Mouse (Mus musculus): Measurements from ENCODE around the gene Nup188.

The Nup188 gene

DNA sequence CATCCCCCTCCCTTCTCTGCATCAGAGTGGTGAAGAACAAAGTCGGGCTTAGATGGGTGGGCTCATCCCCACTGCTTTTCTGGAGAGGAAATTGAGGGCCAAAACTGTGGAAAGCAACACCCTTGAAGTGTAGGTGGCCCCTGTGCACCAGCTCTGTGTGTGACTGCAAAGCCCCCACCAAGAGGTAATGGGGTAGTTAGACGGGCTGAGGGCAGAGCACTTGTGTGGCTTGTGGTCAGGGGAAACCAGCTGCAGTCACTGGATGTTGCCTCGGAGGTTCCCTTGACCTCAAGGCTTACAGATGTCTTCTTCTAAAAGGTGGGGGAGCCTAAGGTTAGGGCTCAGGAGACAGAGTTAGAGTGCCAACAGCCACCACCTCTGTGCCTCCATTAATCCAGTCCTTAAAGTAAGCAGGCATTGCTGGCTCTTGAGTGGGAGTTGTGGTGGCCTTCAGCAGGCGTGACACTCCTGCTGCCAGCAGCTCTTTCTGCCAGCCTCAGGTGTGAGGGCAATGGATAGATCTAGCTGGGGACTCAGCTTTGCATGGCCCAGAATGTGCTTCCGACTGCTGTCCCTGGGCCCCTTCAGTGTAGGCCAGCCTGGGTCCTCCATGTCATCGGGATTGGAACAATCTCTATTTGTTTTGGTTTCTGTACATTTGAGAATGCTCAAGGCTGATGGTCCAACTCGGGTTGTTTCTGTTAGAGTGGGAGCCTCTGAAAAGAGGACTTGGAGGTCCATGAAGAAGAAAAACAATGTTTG is 28.3 kb upstream of the Nup188 start:
- DNase-seq: peak in 1 of 2 experiments; percentile 9

DNA sequence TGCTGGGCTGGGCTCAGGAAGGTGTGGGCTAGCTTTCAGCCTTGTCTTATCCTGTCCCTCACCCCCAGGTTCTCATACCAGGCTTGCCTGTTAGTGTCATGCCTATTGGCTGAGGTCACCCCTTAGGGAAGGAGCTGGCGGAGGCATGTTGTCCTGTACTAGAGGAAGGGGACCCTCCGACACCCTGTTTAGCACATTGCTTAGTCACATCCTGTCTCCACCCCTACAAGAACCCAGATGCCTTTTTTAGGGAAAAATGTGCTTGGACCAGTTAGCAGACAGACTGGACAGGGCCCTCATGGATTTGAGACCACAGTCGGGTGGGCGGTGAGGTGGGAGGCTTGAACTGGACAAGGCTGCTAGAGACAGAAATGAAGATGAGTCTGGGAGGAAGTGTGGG is 27.6 kb upstream of the Nup188 start:
- peak in 1 of 2 experiments; percentile 9 for DNase-seq

DNA sequence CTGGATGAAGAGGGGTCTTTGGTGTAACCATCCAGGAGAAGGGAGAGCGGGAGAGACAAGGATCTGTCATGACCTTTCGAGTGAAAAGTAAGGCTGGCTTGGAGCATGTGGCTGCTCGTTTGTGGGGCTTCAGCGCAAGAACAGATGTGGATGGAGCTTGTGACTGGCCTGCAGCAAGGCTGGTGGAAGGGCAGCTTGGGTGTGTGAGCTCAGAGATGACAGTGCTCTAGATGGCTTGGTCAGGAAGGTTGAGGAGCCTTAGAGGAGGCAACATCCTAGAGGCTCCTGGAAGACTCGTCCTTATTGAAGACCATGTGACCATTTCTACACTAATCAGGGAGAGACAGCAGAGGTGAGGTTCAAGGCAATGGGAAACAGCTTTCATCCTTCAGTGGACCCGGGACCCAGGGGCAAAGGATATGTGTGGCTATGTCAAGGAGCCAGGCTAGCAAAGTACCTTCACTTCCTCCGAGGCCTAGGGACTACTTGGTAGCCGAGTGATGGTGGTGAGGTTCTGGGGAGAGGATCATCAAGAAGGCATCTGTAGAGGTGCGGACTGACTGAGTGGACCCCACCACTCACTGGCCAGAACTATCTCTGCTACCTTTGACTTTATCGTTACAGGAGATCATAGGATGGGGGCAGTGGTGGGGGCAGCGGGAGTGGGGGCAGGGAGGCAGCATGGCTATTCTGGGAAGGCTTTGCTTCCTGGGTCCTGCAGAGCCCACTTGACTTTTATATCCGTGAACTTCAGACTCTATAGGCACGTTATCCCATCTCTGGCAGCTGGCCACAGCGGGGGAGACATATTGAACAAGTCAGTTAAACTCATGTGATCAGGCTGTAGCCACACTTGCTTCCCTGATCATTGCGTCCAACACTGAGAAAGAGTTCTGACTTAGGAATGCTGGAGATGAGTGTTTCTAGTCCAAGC is 26.8 kb upstream of the Nup188 start:
- peak in 1 of 2 experiments; percentile 3 for DNase-seq

DNA sequence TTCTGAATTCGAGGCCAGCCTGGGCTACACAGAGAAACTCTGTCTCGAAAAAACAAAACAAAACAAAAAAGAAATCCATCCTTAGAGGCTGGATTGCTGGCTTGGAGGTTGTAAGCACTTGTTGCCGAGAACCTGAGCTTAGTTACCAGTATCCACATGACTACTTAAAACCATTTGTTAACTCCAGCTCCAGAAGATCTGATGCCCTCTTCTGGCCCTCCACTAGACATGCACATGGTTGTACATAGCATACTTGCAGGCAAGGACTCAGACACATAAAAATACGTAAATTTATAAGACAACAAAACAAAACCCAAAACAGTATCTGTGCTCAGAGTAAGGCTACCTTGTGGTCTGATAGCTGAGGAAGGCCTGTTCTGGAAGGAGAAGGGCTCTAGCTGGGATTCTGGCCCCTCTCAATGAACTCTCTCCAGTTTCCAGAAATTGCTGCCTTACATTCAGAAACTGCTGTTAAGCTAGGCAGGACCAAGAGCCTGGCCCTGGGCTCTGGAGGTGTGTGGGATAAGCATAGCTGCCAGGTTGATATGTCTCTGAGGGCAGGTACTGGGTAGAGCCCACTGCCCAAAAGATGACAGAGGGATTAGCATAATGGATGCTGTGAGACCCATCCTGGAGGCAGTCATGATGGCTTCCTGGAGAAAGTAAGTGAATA is 25.0 kb upstream of the Nup188 start:
- DNase-seq: no peak

DNA sequence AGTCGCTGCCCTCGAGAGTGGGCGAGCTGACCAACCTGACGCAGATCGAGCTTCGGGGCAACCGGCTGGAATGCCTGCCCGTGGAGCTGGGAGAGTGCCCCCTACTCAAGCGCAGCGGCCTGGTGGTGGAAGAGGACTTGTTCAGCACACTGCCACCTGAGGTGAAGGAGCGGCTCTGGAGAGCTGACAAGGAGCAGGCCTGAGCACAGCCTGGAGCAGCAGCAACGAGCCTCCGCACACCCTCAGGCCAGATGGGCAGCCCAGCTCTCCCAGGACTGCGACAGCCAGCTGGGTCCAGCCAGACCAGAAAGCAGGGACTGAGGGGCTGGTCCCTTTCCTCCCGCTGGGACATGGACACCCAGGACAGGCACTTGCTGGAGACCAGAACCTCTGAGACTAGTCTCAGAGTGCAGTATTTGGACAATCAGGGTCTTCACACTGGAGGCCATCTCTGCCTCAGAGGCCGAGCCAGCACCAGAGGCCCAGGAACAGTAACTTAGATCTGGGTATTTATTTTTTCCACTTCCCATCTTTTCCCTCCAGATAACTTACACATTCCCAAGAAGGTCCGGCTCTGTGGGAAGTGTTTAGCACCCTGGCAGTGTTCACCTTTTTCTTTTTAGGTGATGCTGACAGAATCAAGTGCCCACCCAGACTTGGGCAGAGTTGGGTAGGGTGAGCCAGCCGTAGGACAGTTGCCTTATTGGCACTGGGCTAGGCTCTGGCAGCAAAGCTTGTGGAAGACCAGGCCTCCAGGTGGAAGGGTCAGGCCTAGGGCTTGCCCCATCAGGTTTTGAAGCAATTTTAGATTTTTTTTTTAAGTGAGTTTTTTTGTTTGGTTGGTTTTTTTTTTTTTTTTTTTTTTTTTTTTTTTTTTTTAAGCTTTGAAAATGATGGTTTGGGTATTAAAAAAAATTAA is 24.0 kb upstream of the Nup188 start:
- peak in 1 of 2 experiments; percentile 3 for DNase-seq

DNA sequence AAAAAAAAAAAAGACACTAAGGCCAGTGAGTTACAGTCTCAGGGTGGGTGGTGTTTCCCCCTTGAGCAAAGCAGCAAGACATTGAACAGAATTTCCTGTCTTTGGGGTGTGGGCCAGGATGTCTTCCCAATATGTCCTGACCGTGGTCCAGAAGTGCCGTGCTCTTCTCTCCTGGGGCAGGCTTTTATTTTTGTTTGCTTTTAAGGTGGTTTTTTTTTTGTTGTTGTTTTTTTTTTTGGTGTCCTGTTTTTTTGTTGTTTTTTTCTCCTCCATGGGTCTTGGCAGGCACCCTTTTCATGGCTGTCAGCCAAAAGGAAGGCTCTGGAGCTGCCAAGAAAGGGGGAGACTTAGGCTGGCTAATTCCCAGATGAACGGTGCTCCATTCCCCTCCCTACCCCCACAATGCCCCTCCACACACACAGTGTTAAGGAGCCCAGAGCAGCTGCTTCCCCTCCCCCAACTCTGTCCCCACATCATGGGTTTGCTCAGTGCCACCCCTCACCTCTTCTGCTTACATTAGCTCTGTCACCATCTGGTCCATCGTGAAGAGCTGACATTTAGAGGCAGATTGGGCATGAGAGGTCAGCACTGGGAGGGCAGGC is 23.3 kb upstream of the Nup188 start:
- DNase-seq: peak in 1 of 2 experiments; percentile 3

DNA sequence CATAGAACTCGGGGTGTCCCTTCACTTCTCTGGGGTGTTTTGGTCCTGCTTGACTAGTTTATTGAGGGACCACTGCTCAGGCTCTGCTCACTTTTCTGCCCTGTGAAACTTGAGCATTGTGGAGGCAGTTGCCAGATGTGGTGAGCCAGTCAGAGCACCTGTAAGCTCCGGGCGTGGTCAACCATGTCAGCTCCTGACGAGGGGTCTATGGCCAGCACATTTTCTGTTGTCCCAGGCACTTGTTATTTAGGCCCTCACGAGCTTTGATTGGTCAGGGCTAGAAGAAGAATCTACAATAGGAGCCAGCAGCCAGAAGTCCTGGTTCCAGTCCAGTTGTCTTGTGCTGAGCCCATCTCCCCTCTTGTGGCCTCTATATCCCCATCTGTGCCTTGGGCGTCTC is 22.4 kb upstream of the Nup188 start:
- DNase-seq: no peak

DNA sequence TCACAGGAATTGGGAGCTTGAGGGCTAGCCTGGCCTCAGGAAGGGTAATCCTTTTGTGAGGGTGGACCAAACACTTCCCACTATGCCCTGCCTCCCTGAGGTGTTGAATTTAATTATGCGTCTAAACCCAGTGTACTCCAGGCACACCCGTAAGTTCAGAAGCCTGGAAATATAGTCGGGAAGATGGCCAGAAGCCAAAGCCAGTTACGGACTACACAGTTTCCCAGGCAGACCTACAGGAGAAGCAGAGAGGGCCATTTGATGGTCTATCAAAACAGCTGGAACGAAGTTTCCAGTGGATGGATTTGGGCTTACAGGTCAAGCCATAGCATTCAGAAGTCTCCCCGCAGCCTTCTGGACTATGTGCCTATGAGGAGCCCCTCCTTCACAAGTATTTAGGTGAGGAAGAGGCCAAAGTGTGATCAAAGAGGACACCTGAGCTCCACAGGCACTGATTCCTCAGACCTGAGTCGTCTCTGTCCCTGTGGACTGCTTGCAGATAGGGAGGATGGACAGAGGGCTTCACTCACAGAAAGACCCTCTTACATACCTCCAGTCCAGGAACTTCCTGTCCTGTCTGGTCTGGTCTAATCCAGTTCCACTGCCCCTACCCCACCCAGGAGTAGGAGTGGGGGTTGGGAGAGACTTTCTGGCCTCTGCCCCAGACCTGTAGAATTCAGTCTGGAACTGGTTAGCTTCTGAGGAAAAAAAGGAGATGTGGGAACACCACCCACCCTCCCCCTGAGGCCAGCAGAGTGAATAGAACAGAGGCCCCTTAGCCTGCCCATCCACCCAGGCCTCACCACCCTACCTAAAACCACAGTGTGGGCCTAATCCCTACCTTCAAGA is 21.3 kb upstream of the Nup188 start:
- DNase-seq: no peak

DNA sequence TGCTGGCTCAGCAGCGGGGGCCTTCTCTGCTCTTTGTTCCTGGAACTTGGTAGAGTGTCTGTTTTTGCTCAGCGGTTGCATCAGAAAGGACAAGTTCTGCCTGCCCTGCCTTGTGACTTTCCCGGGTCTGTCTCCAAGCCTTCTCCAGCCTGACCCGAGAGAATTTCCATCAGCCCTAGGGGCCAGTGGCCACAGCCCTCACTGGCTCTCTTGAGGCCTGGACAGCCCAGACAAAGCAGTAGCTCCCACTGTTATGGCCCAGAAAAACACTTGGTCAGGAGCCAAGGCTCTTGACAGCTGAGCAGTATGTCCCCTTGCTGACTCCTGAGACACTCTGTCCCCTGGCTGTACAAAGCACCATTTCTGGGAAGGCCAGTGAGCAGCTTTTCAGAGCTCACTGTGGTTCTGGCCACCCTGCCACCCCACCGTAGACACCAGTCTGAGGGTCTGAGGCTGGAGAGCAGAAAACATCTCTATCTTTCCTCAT is 20.4 kb upstream of the Nup188 start, which contains the start of gene Phyhd1:
Phyhd1 (plus strand) TSS at position 437 of the 487 bp plus-strand sequence.
- DNase-seq: no peak

DNA sequence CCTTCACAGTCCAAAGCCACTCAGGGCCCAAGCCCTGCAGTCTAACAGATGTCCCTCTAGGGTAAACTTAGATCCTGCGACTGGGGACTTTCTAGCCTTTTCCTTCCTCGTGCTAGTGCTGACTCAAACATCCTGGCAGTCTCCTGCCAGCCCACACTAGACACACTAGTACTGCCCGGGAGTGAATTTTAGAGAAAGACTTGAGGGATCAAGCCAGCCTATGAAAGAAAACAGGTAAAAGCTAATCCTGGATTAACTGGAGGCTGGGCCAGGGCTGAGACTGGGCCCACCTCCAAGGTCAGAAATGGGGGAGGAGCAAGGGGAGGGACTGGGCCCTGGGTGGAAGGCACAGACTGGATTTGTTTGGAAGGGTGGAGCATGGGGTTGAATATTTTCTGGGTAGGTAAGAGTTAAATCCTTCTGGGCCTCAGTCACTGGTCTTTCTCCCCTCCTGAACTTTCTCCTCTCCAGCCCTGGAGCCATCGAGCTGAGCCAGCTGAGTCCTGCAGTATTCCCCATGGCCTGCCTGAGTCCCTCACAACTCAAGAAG is 19.7 kb upstream of the Nup188 start:
- no peak for DNase-seq

DNA sequence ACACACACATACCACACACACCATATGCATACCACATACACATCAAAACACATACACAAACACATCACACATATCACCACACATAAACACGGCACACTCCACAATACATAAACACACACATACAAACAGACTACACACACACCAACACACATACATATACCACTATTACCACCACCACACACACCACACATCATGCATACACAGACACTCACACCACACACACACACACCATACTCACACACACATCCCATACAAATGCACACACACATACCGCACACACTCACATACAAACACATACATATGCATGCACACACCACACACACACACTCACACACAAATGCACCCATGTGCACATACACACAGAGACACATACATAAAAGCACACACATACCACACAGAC is 18.7 kb upstream of the Nup188 start:
- DNase-seq: no peak

DNA sequence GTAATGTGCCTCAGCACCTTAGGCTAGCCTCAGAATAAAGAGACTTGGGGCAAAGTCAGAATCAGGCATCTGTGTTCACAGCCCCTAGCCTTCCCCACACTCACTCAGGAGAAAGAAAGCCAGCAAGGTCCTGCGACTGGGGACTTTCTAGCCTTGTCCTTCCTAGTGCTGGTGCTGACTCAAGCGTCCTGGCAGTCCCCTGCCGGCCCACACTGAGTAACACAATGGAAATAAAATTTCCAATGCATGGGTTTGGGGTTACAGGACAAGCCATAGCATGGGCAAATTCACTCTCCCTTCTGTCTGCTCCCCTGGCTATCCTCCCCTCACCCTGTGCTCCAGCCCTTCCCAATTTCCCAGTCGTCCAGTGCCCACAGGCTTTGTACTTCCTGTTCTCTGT is 17.8 kb upstream of the Nup188 start:
- DNase-seq: no peak

DNA sequence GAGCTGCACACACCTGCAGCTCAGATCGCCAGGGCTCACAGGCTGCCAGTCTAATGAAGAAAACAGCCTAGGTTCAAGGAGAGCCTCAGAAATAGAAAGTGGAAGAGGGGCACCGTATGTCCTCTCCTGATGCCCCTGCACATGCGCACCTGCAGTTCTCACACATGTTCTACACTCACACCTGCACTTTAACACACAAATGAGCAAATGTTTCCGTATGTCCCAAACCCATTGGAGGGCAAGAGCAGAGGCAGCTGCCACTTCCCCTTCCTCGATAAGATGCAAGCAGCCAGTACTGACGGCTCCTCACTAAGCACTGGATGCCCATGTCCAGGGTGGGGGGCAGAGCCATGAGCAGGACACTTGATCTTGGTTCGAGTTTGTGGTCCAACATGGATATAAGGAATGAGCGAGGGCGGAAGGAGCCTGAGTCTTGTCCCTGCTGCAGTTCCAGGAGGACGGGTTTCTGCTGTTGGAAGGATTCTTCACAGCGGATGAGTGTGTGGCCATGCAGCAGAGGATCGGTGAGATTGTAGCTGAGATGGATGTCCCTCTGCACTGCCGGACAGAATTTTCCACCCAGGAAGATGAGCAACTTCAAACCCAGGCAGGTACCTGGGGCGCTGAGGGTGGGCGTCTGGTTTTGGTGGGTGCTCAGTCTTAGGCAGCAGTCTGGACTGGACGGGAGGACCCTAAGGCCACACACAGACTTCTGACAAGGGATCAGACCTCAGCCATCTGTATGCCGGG is 16.8 kb upstream of the Nup188 start:
- DNase-seq: no peak

DNA sequence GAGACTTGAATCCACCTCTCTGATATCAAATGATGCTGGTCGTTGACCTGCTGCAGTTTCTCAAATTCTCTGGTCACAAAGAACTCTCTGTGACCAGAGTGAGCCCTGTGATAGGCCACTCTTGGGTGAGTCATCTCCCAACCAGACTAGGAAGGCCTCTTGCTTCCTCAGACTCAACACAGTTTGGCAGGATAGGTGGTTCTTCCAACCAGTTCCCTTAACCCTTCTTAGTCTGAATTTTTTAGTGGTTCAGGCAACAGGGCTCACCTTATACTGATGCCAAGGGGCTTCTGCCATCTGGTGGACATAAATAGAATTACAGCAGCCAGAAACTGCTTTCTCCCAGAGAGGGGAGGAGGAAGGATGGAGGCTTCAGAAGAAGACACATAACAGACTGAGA is 16.1 kb upstream of the Nup188 start:
- no peak for DNase-seq

DNA sequence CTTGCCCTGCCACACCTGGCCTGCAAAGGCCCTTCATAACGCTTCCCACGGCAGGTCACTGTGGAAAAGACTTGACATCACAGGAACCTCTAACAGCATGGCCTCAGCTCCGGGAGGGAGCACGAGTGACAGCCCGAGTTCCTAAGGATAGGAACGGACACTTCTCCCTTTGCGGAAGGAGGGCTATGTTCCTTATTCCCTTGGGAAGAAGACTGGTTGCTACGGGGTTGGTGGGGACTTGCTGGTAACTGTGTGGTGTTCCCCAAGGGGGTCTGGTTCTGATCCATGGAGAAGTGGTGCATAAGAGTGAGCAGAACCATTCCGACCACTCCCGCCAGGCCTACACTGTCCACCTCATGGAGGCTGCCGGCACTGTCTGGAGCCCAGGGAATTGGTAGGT is 5.5 kb upstream of the Nup188 start, which contains the start of gene Gm28038:
Gm28038 (plus strand) TSS at position 301 of the 400 bp plus-strand sequence.
- no peak for DNase-seq

DNA sequence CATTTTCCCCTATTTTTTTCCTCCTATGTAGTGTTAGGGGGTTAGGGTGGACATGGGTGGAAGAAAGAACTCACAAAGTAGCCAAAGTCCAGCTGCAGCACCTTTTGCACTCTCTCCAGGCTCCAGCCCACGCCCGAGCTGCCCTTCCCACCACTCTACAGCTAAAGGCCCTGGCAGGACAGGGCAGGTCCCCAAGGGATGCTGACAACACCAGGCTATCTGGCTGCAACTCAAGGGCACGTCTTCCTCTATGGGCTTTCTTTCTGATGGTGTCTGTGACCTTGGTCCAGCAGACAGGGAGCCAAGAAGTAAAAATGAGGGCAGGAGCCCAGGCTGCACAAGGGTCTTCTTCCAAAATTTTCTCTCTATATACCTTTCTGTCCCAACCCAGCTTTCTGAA is 4.5 kb upstream of the Nup188 start:
- no peak for DNase-seq

DNA sequence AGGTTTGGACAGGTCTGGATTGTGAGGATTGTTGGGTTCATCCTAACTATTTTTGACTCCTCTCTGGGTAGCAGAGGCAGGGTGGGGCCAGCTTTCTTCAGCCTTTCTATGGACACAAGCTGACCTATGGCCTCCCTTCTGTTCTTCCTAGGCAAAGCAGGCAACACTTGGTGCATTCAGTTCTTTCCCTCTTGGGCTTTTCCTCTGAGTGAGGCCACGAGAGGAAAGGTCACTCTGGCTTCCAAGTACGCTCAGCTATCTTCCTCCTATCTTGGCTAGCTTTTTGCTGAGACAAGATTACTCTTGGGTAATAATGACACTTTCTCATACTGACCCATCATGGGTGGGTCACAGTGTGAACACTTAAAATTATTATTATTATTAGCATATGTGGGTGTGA is 3.0 kb upstream of the Nup188 start:
- DNase-seq: no peak

DNA sequence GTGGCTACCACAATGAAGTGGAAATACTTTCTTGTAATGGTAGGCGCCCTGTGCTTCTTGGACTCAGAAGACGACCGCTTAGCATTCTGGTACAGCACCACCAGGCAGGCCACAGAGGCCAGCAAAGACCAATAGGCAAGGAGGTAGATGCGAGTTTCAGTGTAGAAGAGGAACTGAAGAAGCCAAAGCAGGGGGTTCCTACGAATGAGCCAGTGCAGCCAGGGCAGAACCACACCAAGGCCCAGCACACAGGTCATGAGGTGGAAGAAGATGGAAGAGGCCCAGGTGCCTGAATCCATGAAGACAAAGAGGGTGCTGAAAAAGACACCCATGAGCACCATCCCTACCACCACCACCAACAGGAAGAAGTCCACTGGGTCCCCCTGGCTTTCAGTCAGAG is 1.2 kb upstream of the Nup188 start:
- DNase-seq: no peak

DNA sequence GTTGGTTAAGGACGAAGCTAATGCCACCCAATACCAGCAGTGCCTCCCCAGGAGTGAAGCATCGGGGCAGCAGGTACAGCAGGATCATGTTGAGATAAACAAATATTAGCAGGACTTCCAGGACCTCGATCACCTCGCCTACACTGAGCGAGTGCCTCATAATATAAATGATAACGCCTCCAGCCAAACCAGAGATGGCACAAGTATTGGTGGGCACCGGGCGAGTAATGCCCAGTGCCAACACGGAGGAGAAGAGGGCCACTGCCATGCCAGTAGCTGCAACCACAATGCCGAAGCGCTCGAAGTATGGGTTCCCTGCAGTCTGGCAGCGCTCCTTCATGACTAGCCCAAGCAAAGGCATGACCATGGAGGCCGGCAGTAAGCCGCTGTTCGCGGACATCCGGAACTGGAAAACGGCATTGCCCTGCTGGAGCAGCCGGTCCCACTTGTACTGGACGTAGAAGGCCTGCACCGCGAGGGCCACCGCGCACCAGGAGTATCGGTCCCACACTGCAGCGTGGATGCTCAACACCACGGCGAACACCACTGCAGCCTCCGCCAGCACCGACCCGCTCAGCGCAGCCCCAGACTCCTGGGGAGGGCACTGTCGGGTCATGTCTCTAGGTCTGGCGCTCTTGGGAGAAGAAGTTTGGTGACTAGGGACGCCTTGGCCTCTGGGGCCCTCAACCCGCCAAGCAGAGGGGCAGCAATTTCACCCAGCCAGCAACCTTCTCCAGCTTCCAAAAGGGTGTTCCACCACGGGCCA is 598 bp upstream of the Nup188 start:
- peak in 1 of 2 experiments; percentile 16 for DNase-seq
